Mouse (Mus musculus) retina, adult 2 months (tissue): ENCODE measurements around the gene Acvr2a.
A peak's percentile ranks its signal among the peaks of the same experiment; 100 is the strongest.
"Not testable (repeated sequence)": the region's sequence is repeated elsewhere in the genome, so short reads cannot be mapped to it uniquely, and the experiment has no call there.

Experiments
- DNase-seq: peaks from one replicate; pipeline ENCODE4 v3.0.0-alpha.2; 2012; ENCODE audit warnings: low read depth, low spot score

Gene Acvr2a

GRCm38 (mm10) chr2:48813371-48814222 is at the start of gene Acvr2a:
Acvr2a (plus strand) TSS chr2:48814109.
- peak; percentile 77 for DNase-seq

DNA sequence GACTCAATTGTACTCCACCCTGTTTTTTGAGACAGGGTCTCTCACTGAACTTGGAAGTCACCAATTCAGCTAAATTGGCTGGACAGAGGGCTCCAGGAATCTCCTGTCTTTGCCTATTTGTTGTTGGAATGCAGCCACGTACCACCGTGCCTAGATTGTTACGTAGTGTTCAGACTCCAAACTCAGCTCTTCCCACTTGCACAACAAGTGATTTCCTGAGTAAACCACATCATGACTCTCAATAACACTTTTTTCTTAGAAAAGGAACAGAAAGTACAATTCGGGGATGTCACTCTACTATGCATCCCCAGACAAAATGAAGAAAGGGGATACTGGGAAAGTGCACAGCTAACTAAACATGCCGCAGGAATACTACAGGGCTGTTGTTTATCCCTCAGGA is 47.4 kb upstream of the Acvr2a start:
- no peak for DNase-seq

- no peak for DNase-seq
These were observed 46.1 kb upstream of the Acvr2a start for GRCm38 (mm10) chr2:48767778-48768177.

DNA sequence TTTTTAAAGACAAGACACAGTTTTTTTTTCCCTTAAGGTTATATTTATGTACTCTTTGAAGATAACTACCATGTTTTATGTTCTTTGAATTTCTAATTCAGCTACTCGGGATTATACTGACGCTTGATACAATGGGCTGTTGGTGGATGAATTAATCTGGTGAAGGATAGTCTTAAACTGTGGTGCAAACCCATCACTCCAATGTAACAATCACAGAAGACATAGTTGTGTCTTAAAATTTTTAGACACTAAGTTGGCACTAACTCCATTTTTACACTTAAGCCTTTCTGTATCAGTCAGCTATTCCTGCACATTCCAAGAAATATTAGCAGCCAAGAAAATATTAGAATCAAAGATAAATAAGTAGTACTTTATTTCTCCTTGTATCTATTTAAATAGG is 45.7 kb upstream of the Acvr2a start:
- DNase-seq, result no peak

GRCm38 (mm10) chr2:48770100-48770499 is 43.8 kb upstream of the Acvr2a start:
- no peak for DNase-seq

DNA sequence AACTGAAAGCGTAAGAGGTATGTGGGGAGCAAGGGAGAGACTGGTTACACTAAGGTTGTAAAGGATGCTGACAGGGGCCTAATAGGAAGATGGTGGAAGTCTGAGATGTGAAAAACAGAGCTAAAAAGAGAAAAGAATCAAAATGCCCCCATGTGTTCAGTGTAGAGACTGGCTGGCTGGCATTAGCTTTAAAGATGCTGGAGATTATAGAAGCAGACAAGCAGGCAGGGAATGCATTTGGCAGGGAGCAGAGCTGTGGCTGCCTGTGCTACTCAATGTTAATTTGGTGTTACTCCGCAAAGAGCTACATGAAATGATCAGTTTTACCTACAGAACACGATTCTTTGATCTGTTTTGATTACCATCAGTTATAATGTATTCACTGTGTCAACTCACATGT is 43.3 kb upstream of the Acvr2a start:
- no peak for DNase-seq

- DNase-seq, result no peak
These were observed 38.6 kb upstream of the Acvr2a start for GRCm38 (mm10) chr2:48775281-48775680.

DNA sequence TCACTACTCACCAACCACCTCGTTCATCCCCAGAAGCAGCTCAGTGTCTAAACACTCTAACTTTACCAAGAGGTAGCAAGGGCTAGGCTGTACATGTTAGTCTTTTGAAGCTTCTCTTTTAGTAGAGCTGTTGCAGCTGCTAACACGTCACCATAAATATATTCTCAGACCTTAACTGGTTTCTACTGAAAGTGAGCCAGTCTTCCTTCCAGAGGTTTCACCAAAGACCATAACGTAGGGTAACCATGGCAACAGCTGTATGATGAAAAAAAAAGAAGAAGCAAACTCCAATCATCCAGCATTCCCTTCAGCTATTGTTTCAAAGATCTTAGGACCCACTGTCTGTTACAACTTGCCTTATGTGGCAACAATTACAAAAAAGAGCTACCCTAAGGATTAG is 25.0 kb upstream of the Acvr2a start:
- DNase-seq, result no peak

GRCm38 (mm10) chr2:48814223-48815038 is 522 bp downstream of the Acvr2a start:
- no peak for DNase-seq

DNA sequence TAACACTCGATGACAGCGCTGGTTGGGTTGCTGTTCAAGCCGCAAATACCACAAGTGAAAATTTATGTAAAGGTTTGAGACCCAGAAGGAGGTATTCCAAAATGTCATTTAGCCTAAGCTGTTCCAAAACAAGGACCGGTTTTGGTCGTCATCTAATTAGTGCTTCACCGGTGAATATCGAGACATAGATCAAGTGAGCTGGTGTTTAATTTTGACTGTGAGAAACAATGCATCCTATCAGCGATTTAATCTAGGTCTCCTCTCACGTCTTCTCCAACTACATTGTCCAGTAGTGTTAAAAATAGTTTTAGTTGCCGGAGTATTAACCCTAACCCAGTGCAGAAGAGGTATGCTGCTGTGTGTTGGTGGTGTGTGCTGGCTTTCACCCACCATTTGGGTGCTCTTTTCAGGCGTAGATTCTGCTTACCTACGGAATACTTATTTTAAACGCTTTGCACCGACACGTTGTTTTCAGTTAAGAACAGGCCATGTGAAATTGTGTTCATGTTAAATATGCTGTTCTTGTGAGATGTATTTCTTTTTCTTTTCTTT is 1.2 kb downstream of the Acvr2a start:
- DNase-seq, result no peak

DNA sequence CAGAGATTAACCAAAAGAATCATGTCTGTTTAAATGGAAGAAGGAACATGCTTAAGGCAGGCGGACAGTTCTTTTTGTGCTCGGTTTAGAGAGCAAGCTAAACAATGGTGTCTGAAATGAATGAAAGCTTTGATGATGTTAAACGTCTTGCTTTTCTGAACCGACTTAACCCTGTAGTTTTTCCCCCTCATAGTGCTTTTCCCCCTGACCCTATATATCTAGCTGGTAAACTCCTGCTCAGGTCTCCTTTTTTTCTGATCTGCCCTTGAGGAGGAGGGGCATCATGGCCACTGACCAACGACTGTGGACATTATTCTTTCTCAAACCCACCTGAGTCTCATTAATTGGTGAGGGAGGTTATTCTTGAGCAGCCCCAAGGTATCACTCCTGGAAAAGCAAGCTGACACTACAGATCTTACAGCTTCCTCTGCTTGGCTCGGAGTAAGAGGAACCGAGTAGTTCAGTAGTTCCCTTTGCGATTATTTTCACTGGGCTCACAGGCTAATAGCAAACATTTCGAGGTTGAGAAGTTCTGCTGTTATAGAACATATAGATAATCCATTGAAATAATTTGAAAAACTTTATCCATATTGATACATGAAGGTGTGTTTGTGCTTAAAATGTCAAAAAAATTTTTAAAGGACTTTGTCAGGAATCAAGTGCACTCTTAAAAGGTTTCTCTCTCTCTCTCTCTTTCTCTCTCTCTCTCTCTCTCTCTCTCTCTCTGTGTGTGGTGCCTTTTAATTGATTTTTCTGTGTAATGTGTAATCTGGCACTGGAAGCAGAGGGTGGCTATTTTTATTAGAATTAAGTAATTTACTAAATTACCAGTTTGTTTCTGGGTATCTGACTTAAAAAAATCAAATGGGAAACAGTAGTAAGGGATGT is 2.5 kb downstream of the Acvr2a start:
- no peak for DNase-seq

DNA sequence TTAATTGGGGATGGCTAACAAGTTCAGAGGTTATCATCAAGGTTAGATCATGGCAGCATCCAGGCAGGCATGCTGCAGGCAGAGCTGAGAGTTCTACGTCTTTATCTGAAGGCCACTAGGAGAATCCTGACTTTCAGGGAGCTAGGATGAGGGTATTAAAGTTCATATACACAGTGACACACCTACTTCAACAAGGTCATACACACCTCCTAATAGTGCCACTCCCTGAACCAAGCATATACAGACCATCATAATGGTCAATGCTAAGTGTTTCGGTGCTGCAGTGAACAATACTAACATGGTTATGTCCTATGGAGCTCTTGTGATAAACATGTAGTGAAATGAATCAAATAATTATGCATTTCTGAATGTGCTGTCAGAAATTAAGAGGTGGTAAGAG is 12.0 kb downstream of the Acvr2a start:
- DNase-seq, result no peak

GRCm38 (mm10) chr2:48826380-48826779 is 12.5 kb downstream of the Acvr2a start:
- DNase-seq, result no peak

DNA sequence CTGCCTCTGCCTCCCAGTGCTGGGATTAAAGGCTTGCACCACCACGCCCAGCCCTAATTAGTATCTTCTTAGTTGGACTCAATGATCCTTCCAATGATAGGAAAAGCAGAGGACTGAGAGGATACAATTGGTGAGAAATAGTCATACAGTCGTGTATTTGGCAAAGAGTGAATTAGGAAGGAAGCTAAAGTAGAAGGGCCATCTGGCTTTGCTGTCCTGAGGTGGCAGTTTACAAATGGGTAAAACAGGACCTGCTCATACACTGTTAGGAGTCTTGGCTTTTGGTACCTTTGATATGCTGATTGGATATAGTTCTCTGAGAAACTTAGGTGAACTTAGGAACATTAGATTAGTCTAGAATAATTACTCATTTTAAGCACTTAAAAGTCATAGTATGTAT is 16.6 kb downstream of the Acvr2a start:
- DNase-seq, result no peak

GRCm38 (mm10) chr2:48832305-48832704 is 18.4 kb downstream of the Acvr2a start:
- DNase-seq, result no peak

DNA sequence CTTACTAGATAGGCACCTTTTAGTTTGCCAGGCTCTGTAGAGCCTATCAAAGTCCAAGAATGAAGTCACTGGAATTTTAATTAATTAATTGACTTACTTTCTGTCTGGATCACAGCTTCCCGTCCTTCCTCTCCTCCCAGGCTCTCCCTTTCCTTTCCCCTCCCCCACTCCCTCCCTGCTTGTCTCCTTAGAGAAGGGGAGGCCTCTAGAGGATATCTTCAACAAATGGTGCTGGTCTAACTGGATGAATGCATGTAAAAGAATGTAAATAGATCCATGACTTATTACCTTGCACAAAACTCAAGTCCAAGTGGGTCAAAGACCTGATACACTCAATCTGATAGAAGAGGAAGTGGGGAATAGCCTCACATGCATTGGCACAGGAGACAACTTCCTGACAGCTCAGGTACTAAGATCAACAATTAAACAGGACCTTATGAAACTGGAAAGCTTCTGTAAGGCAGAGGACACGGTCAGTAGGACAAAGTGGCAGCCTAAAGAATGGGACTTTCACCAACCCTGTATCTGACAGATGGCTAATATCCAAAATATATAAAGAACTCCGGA is 20.1 kb downstream of the Acvr2a start:
- no peak for DNase-seq

DNA sequence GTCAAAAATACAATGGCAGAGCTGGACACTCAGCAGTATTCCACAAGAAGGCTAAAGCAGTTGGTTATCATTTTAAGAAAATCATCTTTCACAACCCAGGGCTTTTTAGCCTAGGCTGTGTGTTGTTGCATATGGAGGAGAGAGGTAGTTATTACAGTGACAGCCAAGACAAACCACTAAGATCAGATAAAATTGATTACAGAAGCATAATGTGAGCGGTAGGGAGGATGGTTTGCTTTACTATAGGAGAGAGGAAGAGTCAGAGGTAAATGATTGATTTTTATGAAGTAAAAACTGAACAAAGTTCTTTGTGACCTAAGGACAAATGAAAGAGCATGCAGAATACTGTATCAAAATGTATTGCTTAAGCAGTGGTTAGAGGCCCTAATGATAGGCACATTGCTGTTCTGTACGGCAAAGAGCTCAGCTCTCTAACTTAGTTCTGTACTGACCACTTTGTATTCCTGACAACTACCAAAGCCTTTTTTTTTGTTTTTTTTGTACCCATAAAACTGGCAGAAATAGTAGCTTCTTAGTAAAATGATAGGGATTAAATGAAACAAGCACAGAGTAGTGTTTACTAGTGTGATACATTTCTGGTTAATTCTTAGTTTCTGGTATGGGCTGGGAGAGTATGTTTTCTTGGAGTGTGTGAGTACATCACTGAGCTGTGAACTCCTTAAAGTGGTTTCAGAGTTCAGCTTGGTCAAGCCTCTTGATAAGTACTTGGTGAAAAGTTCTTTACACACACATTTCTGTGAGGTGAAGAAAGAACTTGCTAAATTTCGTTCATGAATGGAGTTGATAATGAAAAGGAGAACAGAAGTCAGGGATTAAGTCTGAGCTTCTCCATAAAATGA is 27.9 kb downstream of the Acvr2a start:
- no peak for DNase-seq

GRCm38 (mm10) chr2:48846689-48847398 is 32.9 kb downstream of the Acvr2a start:
- no peak for DNase-seq

GRCm38 (mm10) chr2:48865596-48865995 is 51.7 kb downstream of the Acvr2a start:
- DNase-seq, result not testable (repeated sequence)
